Mouse (Mus musculus) urinary bladder, adult 2 months (tissue): Measurements from ENCODE around the gene Alad. TPM values are rescaled to one million over a fixed set of nuclear protein-coding genes. Genes with fewer than 3 reads are reported as not detected.
A peak's percentile ranks its signal among the peaks of the same experiment; 100 is the strongest.

ENCODE experiments used
- DNase-seq: peaks from one replicate; pipeline ENCODE4 v3.0.0; 2022; ENCODE audit warnings: low spot score
- polyA plus RNA-seq: library from polyadenylated mRNA; depleted of rRNA; stranded (reverse); fragments of >200 nt; gene quantifications from 2 replicates; pipeline ENCODE4 v1.2.3, GENCODE M21; 2012

Gene Alad
- polyA plus RNA-seq, 1 experiment = 34.9 TPM

- DNase-seq = no peak
Measured at GRCm38 (mm10) chr4:62517538-62518415, 1.9 kb downstream of the Alad start.

- DNase-seq = no peak
Measured at GRCm38 (mm10) chr4:62517046-62517445, 2.7 kb downstream of the Alad start.

GRCm38 (mm10) chr4:62516579-62516978 lies 3.1 kb downstream of the Alad start:
- DNase-seq = no peak

GRCm38 (mm10) chr4:62516079-62516478 lies 3.6 kb downstream of the Alad start:
- DNase-seq = no peak

GRCm38 (mm10) chr4:62515490-62515889 lies 4.2 kb downstream of the Alad start:
- no peak for DNase-seq

GRCm38 (mm10) chr4:62514995-62515394 lies 4.7 kb downstream of the Alad start:
- no peak for DNase-seq

GRCm38 (mm10) chr4:62513998-62514506 lies 5.7 kb downstream of the Alad start:
- no peak for DNase-seq

GRCm38 (mm10) chr4:62509946-62510345 lies 9.8 kb downstream of the Alad start:
- DNase-seq = no peak

- no peak for DNase-seq
Measured at GRCm38 (mm10) chr4:62508839-62509238, 10.9 kb downstream of the Alad start.

- no peak for DNase-seq
Measured at GRCm38 (mm10) chr4:62506798-62507197, 12.9 kb downstream of the Alad start.

GRCm38 (mm10) chr4:62505991-62506390 lies 13.7 kb downstream of the Alad start:
- no peak for DNase-seq

GRCm38 (mm10) chr4:62503374-62503970 lies 16.2 kb downstream of the Alad start, which contains the start of gene Hdhd3:
TSS of gene Hdhd3 (minus strand) at chr4:62503467.
- no peak for DNase-seq

- no peak for DNase-seq
Measured at GRCm38 (mm10) chr4:62502969-62503368, 16.7 kb downstream of the Alad start.

- DNase-seq = peak; percentile 77
Measured at GRCm38 (mm10) chr4:62501964-62502732, 17.6 kb downstream of the Alad start.

GRCm38 (mm10) chr4:62501534-62501933 lies 18.2 kb downstream of the Alad start:
- no peak for DNase-seq

- DNase-seq = no peak
Measured at GRCm38 (mm10) chr4:62500799-62501198, 18.9 kb downstream of the Alad start.

- no peak for DNase-seq
Measured at GRCm38 (mm10) chr4:62496815-62497214, 22.9 kb downstream of the Alad start.

- DNase-seq = no peak
Measured at GRCm38 (mm10) chr4:62495946-62496345, 23.8 kb downstream of the Alad start.

GRCm38 (mm10) chr4:62494230-62494629 lies 25.5 kb downstream of the Alad start:
- no peak for DNase-seq

- DNase-seq = no peak
Measured at GRCm38 (mm10) chr4:62492682-62493081, 27.0 kb downstream of the Alad start.

- DNase-seq = no peak
Measured at GRCm38 (mm10) chr4:62487914-62488313, 31.8 kb downstream of the Alad start.

- DNase-seq = no peak
Measured at GRCm38 (mm10) chr4:62487172-62487571, 32.5 kb downstream of the Alad start.
